Mouse (Mus musculus) CH12.LX (cell line): ENCODE results near the gene Gm47955. TPM values are rescaled to one million over a fixed set of nuclear protein-coding genes. Genes with fewer than 3 reads are reported as not detected.
"Not testable (repeated sequence)": the region's sequence is repeated elsewhere in the genome, so short reads cannot be mapped to it uniquely, and the experiment has no call there.

ENCODE experiments used
- DNase-seq: peaks from one replicate; pipeline ENCODE4 v3.0.0-alpha.2; 2013; ENCODE audit errors: extremely low read depth
- H3K27ac ChIP-seq: 2 replicates; pipeline ENCODE4 v1.5.1; 2012; ENCODE audit warnings: low read depth, mild to moderate bottlenecking, control low read depth, moderate library complexity; ENCODE audit not compliant: insufficient read depth
- H3K27me3 ChIP-seq: replicated peaks from 2 replicates; pipeline ENCODE3; 2012; ENCODE audit warnings: inconsistent platforms
- H3K36me3 ChIP-seq, 2 experiments: replicated peaks in 1 of 2; 2 replicates each; pipeline versions ENCODE3 to v1.6.1; 2012; ENCODE audit warnings: inconsistent platforms in 1 of 2, low read length in 1 of 2, mild to moderate bottlenecking in 1 of 2, mixed read lengths in 1 of 2, moderate library complexity in 1 of 2; ENCODE audit not compliant: control insufficient read depth in 1 of 2, insufficient read depth in 1 of 2
- H3K4me1 ChIP-seq, 2 experiments: 2 replicates each; pipeline ENCODE4 v1.6.1; 2012; ENCODE audit warnings: inconsistent platforms in 1 of 2, moderate library complexity in 1 of 2; ENCODE audit not compliant: insufficient read depth in 2 of 2, control insufficient read depth in 1 of 2
- H3K4me2 ChIP-seq: 2 replicates; pipeline ENCODE4 v1.6.1; 2012; ENCODE audit warnings: low read depth, mild to moderate bottlenecking, control low read depth; ENCODE audit not compliant: poor library complexity, insufficient read depth, severe bottlenecking
- H3K4me3 ChIP-seq, 3 experiments: fragments of 150-350 bp in 1 of 3; sonication (generic) in 1 of 3; replicated peaks in 1 of 3; 2 replicates each; pipeline versions ENCODE3 to v1.5.1; 2011 to 2012; ENCODE audit warnings: low read depth in 2 of 3, low read length in 2 of 3, mild to moderate bottlenecking in 2 of 3, moderate library complexity in 2 of 3, control low read depth in 1 of 3, improper control_type of control experiment in 1 of 3, inconsistent platforms in 1 of 3, mixed read lengths in 1 of 3; ENCODE audit not compliant: poor library complexity in 1 of 3
- H3K79me2 ChIP-seq: replicated peaks from 2 replicates; pipeline ENCODE4 v1.6.1; 2012; ENCODE audit warnings: mild to moderate bottlenecking, moderate library complexity; ENCODE audit not compliant: control insufficient read depth, poor library complexity, insufficient read depth, severe bottlenecking; ENCODE audit errors: extremely low read depth
- H3K9ac ChIP-seq: 2 replicates; pipeline ENCODE4 v1.6.1; 2012; ENCODE audit warnings: low read depth, mild to moderate bottlenecking, control low read depth, moderate library complexity; ENCODE audit not compliant: insufficient read depth
- H3K9me3 ChIP-seq: replicated peaks from 2 replicates; pipeline ENCODE3; 2012; ENCODE audit warnings: low read length, inconsistent platforms, mixed read lengths
- CHD2 ChIP-seq: IDR thresholded peaks from 2 replicates; pipeline ENCODE4 v1.6.1; 2011; ENCODE audit warnings: low read length, improper control_type of control experiment
- CTCF ChIP-seq, 2 experiments: IDR thresholded peaks in 1 of 2; conservative IDR thresholded peaks in 1 of 2; 2 replicates each; pipeline ENCODE4 v1.5.1; 2011 to 2012; ENCODE audit warnings: low read depth in 2 of 2, low read length in 2 of 2, improper control_type of control experiment in 1 of 2, inconsistent platforms in 1 of 2, mild to moderate bottlenecking in 1 of 2, moderate library complexity in 1 of 2
- E2F4 ChIP-seq: IDR thresholded peaks from 2 replicates; pipeline ENCODE4 v1.6.1; 2011; ENCODE audit warnings: low read depth, low read length, improper control_type of control experiment; ENCODE audit not compliant: insufficient replicate concordance
- GABPA ChIP-seq: IDR thresholded peaks from 2 replicates; pipeline ENCODE4 v1.6.1; 2012; ENCODE audit warnings: low read depth, low read length, improper control_type of control experiment, inconsistent platforms; ENCODE audit not compliant: insufficient replicate concordance
- IRF4 ChIP-seq: IDR thresholded peaks from 2 replicates; pipeline ENCODE4 v1.6.1; 2014; ENCODE audit warnings: low read depth, mild to moderate bottlenecking, inconsistent platforms, low read length, improper control_type of control experiment
- JUND ChIP-seq: conservative IDR thresholded peaks from 2 replicates; pipeline ENCODE4 v1.6.1; 2011; ENCODE audit warnings: low read depth, low read length, improper control_type of control experiment
- MAX ChIP-seq: IDR thresholded peaks from 2 replicates; pipeline ENCODE4 v1.6.1; 2011; ENCODE audit warnings: low read length, improper control_type of control experiment
- MXI1 ChIP-seq: IDR thresholded peaks from 2 replicates; pipeline ENCODE4 v1.6.1; 2011; ENCODE audit warnings: mild to moderate bottlenecking, low read depth, low read length, improper control_type of control experiment
- MYC ChIP-seq: IDR thresholded peaks from 2 replicates; pipeline ENCODE4 v1.6.1; 2011; ENCODE audit warnings: low read depth, mild to moderate bottlenecking, improper control_type of control experiment, low read length
- NRF1 ChIP-seq: IDR thresholded peaks from 2 replicates; pipeline ENCODE4 v1.6.1; 2014; ENCODE audit warnings: low read depth, mild to moderate bottlenecking, inconsistent platforms, low read length, improper control_type of control experiment, moderate library complexity
- PAX5 ChIP-seq: IDR thresholded peaks from 2 replicates; pipeline ENCODE4 v1.6.1; 2012; ENCODE audit warnings: low read length, inconsistent platforms, mixed read lengths
- RCOR1 ChIP-seq: conservative IDR thresholded peaks from 2 replicates; pipeline ENCODE4 v1.6.1; 2012; ENCODE audit warnings: low read depth, mild to moderate bottlenecking, inconsistent platforms, low read length, improper control_type of control experiment
- TBP ChIP-seq: conservative IDR thresholded peaks from 2 replicates; pipeline ENCODE4 v1.6.1; 2011; ENCODE audit warnings: low read depth, low read length, improper control_type of control experiment
- USF1 ChIP-seq: IDR thresholded peaks from 2 replicates; pipeline ENCODE4 v1.6.1; 2014; ENCODE audit warnings: low read depth, mild to moderate bottlenecking, inconsistent platforms, low read length, improper control_type of control experiment
- USF2 ChIP-seq: conservative IDR thresholded peaks from 2 replicates; pipeline ENCODE4 v1.6.1; 2011; ENCODE audit warnings: low read depth, low read length, improper control_type of control experiment
- dilution Hi-C: fragments of 300-500 bp; cut with MboI; formaldehyde crosslinking; loops from 2 replicates; pipeline ENCODE4 v1.14.3; 2020; ENCODE audit warnings: low sequenced_read_pairs; ENCODE audit not compliant: extremely low pct_unique_long_range_greater_than_20kb, extremely low pct_ligation_motif_present
- in situ Hi-C: fragments of 300-500 bp; cut with MboI; formaldehyde crosslinking; loops from 3 replicates; pipeline ENCODE4 v1.14.3; 2019; ENCODE audit warnings: low sequenced_read_pairs, low pct_ligation_motif_present, low pct_unique_long_range_greater_than_20kb, mixed read lengths
- polyA plus RNA-seq: library from polyadenylated mRNA; unstranded; fragments of >175 nt; gene quantifications from 2 replicates; pipeline ENCODE4 v1.2.1, GENCODE M21; 2012; ENCODE audit warnings: low read depth; ENCODE audit not compliant: insufficient read length
- total RNA-seq, 2 experiments: library from RNA; depleted of rRNA; stranded (reverse); fragments of 300-350 nt in 1 of 2; fragments of >200 nt in 1 of 2; gene quantifications; 2 replicates each; pipeline ENCODE4 v1.2.3; 2012 to 2014

Gene Gm47955
- total and polyA plus RNA-seq, 3 experiments, result not detected

DNA sequence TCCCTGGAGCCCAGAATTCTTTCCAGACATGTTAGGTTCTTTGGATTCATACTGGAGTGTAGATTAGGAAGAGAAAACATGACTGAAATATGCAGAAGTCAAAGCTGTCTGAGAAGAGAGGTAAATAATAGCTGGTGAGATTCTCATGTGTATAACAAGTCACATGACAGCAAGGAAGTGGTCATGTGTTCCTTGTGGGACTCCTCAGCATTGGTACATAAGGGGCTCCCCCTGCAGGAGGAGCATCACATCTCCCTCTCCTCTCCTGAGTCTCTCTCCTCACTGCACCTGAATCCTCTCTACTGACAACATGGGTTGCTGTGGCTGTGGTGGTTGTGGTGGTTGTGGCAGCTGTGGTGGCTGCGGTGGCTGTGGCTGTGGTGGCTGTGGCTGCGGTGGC lies 14.1 kb upstream of the Gm47955 start:
- H3K9ac ChIP-seq, dilution Hi-C loops: not testable (repeated sequence)

DNA sequence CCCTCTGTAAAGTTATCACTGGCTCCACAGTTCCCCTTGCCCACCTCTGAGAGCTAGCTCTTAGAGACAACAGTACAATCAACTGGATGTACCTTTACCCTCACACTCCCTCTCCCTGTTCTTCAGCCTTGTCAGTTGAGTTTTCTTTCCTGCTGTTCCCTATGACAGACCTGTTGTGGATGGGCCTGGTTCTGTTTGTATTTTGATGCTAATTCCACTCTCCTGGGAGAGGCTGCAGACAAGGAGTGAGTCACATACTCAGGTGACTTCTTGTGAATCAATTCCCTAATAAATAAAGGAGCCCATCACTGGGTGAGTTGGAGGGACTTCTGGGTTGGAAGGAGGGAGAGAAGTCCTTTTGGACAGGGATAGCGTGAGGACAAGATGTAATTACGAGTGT lies 11.5 kb upstream of the Gm47955 start:
- Histone ChIP-seq H3K4me1 (no peaks in the 10 kb centered on the region), H3K4me2 (no peak overlapping the region), H3K36me3 (no peaks in the 10 kb centered on the region), H3K27me3 (no peaks in the 10 kb centered on the region), H3K27ac (no peak overlapping the region), H3K4me3 (no peak overlapping the region), H3K9me3 (no peaks in the 10 kb centered on the region), H3K9ac (no peak overlapping the region), H3K79me2 (no peaks in the 10 kb centered on the region)
- dilution Hi-C loops, result no loop called here
- TF ChIP-seq TBP (no peak), MYC (no peak), CHD2 (no peak), RCOR1 (no peak), NRF1 (no peak), PAX5 (no peak), MAX (no peak), GABPA (no peak), MXI1 (no peak), E2F4 (no peak), IRF4 (no peak), JUND (no peak)
- DNase-seq, result no peak
- in situ Hi-C loops, result no loop called here

More for the DNA sequence above, 14.1 kb upstream of the Gm47955 start:
- H3K36me3 ChIP-seq, H3K9me3 ChIP-seq, H3K27ac ChIP-seq, H3K4me2 ChIP-seq, H3K4me3 ChIP-seq, H3K4me1 ChIP-seq, in situ Hi-C loops, DNase-seq, H3K27me3 ChIP-seq, H3K79me2 ChIP-seq: not testable (repeated sequence)
- TF ChIP-seq CTCF (conservative IDR thresholded peaks at IDR 0.05 in 1 of 2, IDR thresholded peaks at IDR 0.05 in 1 of 2; ENCODE audit: low read depth in 2 of 2, low read length in 2 of 2) (peak in 1 of 2 experiments; percentile 2; a peak in 1 of 4 replicates), USF1 (peak; percentile 18; the same call in 1 of the 2 replicates), USF2 (0 out of 2 replicates have a peak, but pooled peaks have one; percentile 26)

DNA sequence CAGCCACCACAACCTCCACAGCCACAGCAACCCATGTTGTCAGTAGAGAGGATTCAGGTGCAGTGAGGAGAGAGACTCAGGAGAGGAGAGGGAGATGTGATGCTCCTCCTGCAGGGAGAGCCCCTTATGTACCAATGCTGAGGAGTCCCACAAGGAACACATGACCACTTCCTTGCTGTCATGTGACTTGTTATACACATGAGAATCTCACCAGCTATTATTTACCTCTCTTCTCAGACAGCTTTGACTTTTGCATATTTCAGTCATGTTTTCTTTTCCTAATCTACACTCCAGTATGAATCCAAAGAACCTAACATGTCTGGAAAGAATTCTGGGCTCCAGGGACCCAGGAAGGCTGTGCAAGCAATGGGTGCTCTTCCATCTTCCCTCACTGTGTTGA lies 4.2 kb upstream of the Gm47955 start, which contains the start of gene Gm7544:
Gene Gm7544 (minus strand): TSS at position 101 of the 400 bp plus-strand sequence.
- H3K4me3 ChIP-seq, H3K4me1 ChIP-seq, DNase-seq, dilution Hi-C loops, H3K79me2 ChIP-seq, H3K27ac ChIP-seq, in situ Hi-C loops, H3K9ac ChIP-seq, H3K9me3 ChIP-seq, H3K36me3 ChIP-seq, H3K4me2 ChIP-seq, H3K27me3 ChIP-seq: not testable (repeated sequence)
